Mouse (Mus musculus): ENCODE results near the gene Srr.

Gene Srr

GRCm38 (mm10) chr11:74902416-74902815 is 23.3 kb downstream of the Srr start:
- no peak for DNase-seq

DNA sequence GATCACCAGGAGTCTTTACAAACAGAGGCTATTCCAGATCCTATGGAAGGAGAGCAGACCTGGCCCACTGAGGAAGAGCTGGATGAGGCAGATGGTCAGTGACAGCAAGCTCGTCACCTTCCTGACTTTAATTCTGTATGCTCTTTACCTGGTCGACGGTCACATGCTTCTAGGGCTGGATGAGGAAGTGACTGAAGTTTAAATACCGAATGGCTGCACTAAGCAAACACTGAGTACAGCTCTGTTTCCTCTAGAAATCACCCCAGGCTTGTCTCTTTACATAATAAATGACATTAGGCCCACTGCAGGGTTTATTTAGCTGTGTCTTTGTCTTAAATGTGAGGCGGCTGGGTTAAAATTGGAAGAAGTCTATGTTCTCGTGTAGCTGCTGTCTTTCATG is 24.2 kb downstream of the Srr start:
- no peak for DNase-seq

- no peak for DNase-seq
Observed at GRCm38 (mm10) chr11:74898517-74898827, 27.3 kb downstream of the Srr start.

DNA sequence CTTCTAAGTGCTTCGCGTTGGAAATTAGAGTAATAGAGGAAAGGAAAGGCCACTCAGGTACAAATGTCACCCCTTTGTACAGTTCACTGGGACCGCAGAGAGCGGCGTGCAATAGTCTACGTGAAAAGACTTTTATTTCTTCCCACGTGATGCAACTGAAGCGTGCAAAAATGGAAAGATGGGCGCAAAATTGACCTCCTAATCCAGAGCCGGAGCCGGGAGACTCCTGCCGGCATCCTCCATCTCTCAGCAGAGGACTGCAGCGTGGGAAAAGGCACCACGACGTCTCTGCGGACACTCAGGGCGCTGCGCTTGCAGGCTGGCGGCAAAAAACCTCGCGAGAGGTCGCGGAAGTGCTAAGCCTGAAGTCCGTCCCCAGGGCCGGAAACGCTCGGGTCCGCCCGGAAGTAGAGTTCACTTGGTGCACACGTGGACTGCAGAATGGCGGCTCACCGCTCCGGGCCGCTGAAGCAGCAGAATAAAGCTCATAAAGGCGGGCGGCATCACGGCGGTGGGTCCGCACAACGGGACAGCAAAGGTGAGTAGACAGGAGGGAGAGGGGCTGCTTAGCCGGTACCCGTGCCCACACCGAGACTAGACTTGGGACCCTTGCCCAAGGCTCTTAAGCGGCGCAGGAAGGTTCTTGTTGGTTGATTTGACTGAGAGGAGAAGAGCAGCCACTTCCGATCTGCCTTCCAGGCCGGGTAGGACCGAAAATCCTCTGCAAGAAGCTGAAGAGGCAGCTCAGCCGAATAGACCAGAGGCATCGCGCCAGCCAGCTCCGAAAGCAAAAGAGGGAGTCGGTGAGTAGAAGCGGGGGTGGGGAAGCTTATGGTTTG is 27.9 kb downstream of the Srr start, which contains the start of gene Tsr1:
Gene Tsr1, plus strand, starts transcription at position 394 of the 839 bp plus-strand sequence.
- peak; percentile 92 to 93 for DNase-seq

DNA sequence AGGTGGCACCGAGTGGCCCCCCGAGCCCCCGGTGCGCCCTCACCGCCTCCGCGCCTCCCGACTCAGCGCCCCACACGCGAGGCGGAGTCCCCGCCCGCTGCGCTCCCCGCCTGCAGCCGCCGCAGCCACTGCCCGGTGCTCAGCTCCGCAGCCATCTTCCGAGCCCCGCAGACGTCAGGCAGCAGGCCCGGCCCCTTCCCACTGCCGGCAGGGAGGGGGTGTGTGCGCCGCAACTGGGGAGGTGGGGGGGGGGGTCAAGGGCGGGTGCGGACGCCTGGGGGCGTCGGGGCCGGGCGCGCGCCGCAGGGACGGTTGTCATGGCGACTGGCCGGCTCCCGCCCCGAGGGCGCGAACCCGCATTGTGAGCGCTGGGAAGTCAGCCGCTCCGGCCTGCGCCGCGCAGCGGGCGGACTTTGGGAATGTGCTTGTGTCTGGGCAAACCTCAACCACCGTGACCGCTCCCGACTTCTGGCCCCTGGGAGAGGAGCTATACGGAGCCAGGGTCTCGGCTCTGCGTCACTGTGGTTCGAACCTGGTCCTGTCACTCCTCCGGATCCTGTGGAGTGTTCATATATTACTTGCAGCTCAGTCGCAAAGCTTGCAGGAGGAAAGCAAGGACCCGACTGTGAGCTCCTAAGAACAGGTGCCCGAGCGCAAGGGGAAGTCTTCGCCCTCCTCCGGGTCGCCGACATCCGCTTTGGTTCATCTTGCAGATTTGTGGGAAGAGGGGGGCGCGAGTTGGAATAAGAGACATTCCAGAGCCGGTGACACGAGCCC is 28.7 kb downstream of the Srr start, which contains the start of gene Sgsm2:
Gene Sgsm2, minus strand, starts transcription at position 160 of the 777 bp plus-strand sequence.
- peak; percentile 71 to 73 for DNase-seq

DNA sequence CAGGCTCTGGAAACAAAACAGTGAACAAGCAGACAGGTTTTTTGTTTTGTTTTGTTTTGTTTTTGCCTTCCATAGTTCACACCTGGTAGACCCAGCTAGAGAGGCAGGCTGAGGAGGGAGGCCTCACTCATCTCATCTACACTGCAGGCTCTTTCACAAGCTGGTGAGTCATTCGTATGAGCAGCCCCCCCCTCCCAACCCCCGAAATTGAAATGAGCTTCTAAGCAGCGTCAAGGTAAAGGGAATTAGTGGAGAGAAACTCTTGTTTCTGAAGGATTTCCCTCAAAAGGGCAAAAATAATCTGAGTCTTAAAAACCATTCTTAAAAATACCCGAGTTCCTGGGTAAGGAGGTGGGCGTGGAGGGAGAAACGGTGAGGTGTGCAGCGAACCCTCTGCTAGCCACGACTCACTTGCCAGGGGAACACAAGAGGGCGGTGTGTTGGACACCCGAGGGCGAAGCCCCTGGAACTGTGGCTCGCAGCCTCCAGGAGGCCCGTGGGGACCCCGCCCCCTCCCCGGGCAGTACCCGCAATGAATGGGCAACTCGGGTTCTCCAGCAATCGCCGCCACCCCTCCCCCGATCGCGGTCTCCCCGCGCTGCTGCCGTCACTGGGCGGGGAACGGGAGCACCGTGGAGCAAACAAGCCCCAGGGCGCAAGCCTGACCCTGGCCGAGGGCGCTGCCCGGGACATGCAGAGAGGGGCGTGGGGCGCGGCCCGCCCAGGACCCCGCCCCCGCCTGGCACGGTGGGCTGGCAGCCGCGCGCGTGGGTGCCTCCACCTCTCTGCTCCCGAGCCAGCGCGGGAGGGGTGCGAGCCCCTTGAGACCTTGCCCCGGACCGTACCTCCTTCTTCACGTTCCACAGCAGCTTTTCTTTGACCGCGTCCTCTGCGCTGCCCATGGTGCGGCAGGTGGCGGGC is 29.5 kb downstream of the Srr start:
- DNase-seq: peak; percentile 59 to 60

DNA sequence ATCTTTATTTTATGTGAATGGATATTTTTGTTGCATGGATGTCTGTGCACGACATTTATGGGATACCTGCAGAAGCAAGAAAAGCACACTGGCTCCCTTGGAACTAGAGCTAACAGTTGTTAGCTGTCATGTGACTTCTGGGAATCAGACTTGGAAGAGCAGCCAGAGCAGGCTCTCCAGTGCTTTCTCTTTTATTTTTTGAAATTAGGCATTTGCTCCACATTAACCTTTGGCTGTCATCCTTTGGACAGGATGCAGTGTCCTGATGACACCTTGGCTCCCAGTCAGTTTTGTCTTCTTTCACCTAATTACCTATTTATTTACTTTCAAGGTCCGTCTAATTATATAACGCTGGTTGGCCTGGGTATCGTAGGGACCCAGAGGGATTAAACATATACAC is 31.1 kb downstream of the Srr start:
- no peak for DNase-seq

DNA sequence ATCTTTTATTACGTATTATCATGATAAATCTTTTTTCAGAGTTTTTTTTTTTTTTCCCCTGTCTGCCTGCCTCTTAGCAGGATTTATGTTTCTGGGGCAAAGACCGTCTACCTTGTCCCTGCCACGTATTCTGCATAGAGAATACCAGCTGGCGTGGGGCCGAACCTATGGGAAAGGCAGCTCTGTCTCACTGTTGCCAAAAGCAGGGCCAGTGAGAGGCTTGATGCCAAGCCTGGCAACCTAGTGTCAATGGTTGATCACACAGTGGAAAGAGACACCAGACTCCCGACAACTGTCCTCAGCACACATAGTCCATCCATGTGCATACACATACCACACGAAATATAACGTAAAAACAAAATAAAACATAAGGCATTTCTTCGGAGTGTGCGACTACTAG is 42.6 kb downstream of the Srr start:
- DNase-seq: peak; percentile 93 to 96

GRCm38 (mm10) chr11:74881979-74882378 is 43.8 kb downstream of the Srr start:
- DNase-seq: peak in 1 of 2 experiments; percentile 44

GRCm38 (mm10) chr11:74880999-74881398 is 44.7 kb downstream of the Srr start:
- DNase-seq: no peak

DNA sequence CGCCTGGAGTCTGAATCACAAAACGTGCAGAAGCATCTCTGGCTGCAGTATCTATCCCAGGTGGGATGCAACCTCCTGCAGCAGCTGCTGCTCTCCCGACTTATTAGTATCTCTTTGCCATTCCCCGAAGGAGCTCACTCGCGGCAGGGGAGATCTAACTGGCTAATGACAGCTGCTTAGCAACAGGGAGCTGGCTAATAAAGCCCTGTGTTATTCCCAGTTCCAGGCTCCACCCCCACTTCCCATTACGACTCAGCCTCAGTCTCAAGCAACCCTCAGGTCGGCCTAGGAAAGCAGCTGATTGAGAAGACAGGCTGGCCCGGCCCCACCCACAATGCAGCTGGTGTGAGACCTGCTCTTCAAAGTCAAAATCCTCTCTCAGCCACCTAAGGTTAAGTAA is 48.9 kb downstream of the Srr start:
- peak; percentile 86 for DNase-seq

- DNase-seq: peak; percentile 54 to 65
Observed at GRCm38 (mm10) chr11:74874630-74875029, 51.1 kb downstream of the Srr start.

- peak in 1 of 2 experiments; percentile 53 for DNase-seq
Observed at GRCm38 (mm10) chr11:74870991-74871622, 54.6 kb downstream of the Srr start.

- no peak for DNase-seq
Observed at GRCm38 (mm10) chr11:74870544-74870943, 55.2 kb downstream of the Srr start.

DNA sequence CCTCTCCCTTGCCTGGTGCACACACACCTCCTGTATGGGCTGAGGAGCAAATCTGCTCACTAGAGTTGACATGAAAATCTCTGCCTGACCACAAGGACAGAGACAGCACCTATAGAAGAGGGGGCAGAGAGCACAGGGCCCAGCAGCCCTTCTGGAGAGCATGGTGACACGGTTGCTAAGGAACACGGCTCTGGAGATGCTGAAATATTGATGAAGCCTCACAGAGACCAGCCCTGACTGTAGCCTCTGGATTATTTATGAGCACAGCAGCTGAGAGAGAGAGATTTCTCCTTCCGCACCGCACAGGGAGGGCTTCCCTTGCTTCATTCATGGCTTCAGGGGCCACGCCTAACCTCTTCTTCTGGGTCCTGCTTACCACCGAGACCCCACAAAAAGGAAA is 56.1 kb downstream of the Srr start:
- DNase-seq: no peak

DNA sequence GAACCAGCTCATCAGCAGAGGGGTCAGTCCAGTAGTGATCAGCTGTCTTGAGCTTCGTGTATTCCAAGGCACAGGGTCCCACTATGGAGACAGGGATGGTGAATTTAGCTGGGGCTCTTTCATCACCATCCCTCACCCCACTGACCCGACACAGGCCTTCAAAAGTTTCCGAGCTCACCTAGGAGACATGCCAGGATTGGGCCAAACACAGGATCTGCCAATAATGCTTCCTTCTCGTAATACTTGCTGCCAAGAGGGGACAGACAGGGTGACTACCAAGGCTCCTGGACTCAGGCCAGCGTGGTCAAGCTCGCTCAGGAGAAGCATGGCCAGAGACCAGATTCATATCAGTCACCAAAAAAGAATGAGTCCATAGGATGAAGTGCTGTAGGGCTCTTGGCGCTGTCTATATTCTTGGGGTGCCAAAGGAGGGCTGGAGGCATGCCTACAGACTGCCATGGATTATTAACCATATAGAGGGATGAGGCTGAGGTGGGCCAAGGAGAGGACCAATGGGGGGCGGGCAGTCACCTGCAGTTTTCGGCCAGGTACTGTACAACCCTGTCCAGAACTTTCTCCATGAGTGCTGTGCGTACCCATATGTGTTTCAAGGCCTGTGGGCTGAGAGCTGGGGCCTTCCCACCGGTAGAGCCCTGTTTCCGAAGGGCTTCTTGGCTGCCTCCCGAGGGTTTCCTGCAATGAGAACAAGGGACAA is 57.5 kb downstream of the Srr start:
- DNase-seq: peak; percentile 76 to 78

GRCm38 (mm10) chr11:74867181-74867580 is 58.6 kb downstream of the Srr start:
- peak; percentile 97 to 98 for DNase-seq

- peak; percentile 95 to 96 for DNase-seq
Observed at GRCm38 (mm10) chr11:74866640-74867039, 59.1 kb downstream of the Srr start.

- no peak for DNase-seq
Observed at GRCm38 (mm10) chr11:74865252-74865651, 60.5 kb downstream of the Srr start.

DNA sequence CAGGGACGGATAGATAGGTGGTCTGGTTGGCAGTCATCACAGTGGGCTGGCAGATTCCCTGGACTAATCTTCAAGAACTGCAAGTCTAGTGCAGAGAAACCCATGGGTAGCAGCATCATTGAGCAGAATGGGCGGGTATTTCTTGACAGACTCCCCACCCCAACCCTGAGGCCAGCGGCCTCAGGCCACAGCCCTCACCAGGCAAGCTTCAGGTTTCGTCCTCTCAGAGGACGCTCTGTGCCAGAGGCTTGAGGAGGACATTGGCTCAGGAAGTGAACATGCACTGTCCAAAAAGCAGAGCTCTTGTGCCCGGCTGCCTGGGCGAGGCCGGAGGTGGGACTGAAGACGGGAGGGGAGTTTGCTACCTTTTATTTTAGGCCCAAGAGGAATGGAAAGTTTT is 61.3 kb downstream of the Srr start:
- no peak for DNase-seq

DNA sequence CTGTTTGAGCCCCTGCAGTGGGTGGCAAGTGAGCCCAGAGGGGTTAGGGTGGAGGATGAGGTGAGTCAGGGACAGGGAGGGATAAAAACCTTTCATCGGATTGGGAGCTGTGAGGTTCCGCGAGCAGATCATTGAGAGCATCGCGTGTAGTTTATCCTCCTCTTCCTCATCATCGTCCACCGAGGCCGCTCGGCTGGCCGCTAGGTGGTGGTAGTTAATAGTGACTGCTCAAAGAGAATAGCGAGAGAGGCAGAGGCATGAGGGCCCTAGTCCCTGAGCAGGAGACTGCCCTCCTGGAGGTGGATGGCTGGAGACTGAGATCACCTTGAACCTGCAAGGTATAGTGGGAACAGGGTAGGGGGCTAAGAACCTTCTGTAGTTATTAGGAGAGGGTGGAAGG is 62.3 kb downstream of the Srr start:
- peak; percentile 73 for DNase-seq

DNA sequence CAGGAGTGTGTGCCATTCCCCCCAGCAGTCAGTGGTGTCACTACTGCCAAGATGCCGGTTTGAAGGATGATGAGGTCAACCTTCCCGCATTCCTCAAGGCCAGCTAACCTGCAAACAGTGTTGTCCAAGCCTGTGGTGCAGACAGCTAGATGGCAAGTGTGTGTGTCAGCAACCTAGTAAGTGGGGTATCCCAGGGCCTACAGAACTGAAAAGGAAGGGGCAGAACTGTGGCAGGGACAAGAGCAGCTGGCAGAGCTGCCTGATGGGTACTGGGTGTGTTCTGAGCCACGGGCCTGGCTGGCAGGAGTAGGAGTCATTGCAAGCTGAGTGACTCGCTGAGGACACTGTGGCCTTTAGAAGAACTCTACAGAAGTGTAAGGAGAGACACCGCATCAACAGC is 63.6 kb downstream of the Srr start:
- DNase-seq: no peak
